Mouse (Mus musculus): Measurements from ENCODE around the gene 2200002D01Rik.
"Not testable (repeated sequence)": the region's sequence is repeated elsewhere in the genome, so short reads cannot be mapped to it uniquely, and the experiment has no call there.

2200002D01Rik gene

DNA sequence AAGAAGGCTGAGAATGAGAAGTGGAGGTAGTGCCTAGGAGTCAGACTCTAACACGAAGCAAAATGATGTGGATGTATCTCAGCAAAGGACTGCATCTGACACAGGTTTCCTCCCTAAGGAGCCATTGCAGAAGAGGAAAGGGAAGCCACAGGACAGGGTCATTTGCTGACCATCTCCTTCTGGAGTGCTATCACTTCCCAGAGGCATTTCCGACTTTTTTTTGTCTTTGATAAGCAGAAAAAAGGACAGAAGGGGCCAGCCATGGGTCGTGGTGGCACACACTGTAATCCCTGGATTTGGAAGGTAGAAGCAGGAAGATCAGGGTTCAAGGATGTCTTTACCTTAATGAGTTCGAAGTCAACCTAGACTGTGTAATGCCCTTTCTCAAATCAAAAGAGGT is 11.7 kb downstream of the 2200002D01Rik start:
- DNase-seq (ENCODE audit: low read depth): no peak

DNA sequence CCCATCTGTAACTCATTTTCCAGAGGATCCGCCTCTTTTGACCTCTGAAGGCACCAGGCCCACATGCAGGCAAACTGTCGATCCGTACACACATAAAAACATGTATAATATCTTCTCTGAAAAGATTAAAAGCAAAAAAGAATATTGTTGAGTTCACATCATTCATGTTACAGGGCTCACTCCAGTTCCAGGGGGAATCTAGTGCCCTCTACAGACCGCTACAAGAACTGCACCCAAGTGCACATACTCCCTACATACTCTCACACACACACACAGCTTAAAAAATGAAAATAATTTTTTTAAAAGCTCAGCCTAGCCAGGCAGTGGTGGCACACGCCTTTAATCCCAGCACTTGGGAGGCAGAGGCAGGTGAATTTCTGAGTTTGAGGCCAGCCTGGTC is 13.6 kb downstream of the 2200002D01Rik start:
- DNase-seq (ENCODE audit: low read depth): peak; percentile 53

DNA sequence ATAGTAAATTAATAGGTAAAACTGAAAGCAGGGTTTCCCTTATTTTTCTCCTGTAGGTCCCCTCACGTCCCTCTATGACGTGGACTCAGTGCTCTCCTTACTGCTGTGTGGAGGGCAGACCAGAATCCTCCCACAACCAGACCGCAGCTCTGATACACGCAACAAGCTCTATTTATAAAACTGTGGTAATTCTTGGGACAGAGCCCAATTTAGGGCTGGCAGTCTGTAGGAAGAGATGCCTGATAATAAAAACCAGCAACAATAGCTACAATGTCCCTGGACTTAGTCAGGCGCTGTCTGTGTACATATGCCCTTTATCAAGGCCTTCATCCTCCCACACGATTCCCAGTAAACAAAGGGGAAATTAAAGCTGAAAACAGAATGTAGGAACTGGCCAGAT is 14.5 kb downstream of the 2200002D01Rik start:
- peak; percentile 93 for DNase-seq (ENCODE audit: low read depth)

DNA sequence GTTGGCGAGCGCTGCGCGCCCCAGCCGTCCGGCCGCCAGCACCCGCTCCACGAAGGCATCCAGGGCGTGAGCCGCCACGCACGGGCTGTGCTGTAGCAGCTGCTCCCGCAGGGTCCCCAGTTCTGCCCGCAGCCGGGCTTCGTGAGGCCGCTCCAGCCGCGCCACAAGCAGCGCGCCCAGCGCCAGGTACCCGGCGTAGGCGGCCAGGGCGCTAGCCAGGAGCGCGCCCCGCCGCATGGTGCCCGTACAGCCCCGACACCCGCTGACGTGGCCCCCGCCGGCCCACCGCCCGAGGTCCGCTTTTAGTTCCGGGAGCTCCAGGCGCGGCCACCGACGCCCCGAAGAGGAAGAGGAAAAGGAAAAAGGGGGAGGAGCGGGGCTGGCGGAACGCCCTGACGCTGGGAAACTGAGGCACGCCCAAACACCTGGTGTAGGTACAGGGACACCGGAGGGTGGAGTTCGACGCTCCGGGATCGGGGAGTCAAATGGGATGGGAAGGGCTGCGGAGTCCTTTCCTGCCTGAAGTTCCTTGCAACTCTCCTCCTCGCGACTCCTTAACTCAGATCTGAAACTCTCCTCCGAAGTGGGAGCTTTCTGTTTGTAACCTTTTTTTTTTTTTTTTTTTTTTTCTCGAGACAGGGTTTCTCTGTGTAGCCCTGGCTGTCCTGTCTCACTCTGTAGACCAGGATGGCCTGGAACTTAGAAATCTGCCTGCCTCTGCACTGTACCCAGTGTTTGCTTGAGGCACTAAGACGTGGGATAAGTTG is 15.8 kb downstream of the 2200002D01Rik start, which contains the start of gene Kcnk6:
Gene Kcnk6, minus strand, starts transcription at position 269 of the 767 bp plus-strand sequence.
- DNase-seq (ENCODE audit: low read depth): no peak

DNA sequence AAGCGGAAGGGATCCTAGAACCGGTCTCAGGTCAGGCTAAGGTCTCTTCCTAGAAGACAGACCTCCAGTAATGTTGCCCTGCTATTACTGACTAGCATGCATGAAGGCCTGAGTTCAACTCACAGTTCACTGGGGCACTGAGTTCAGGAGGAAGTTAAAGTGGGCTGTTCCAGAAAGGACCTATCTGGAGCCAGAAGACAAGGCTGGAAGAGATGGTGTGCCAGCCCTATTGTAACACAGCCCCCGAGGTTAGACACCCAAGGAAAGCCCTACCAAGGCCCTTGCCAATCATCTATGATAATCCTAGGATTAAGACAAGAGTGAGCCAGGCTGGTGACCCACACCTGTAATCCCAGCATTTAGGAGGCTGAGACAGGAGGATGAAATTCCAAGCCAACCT is 16.7 kb downstream of the 2200002D01Rik start:
- no peak for DNase-seq (ENCODE audit: low read depth)

DNA sequence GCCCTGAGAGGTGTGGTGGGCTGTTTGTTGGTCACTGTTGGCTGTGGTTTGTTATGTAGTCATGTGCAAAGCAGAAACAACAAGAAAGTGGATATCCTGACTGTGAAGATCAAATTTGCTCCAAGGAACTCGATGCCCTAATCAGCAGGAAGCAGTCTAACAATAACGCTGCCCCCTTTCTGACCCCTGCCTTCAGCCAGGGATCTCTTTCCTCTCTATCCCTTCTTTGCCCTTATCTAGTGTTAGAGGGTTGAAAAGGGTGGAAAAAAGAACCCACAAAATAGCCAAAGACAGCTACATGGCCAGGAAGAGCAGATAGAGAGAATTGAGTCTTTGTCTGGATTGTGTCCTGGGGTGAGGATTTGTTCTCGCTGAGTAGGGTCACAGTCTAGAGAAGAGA is 17.7 kb downstream of the 2200002D01Rik start:
- DNase-seq (ENCODE audit: low read depth): peak; percentile 69

DNA sequence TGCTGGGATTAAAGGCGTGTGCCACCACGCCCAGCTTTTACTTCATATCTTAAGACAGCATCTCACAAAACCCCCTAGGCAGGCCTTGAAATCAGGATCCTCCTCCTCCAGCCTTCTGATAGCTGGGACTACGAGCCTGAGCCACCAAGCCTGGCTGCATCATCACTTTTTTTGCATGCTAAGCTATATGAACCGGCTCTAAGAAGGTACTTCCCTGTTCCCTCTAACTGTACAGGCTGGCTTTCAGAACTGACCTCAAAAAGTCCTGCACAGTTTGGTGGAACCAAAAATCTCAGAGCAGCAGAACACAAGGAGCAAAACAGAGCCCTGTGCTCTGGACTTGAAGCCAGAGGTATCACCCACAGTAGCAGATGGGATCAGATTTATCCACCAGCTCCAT is 20.1 kb downstream of the 2200002D01Rik start:
- no peak for DNase-seq (ENCODE audit: low read depth)

DNA sequence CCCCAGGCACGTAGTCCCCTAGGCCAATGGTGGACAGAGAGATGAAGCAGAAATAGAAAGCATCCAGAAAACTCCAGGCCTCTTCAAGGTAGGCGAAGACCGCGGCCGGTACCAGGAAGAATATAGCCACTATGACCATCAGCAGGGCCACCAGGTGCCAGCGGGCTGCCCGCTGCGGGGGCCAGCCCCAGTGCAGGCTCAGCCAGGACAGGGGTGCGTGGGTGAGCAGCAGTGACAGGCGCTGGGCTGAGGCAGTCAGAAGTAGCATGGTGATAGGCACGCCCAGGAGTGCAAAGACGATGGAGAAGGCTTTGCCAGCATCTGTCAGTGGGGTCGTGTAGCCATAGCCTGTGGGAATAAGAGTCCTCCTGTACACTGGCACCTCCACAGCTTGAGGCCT is 22.7 kb downstream of the 2200002D01Rik start:
- DNase-seq (ENCODE audit: low read depth): no peak

DNA sequence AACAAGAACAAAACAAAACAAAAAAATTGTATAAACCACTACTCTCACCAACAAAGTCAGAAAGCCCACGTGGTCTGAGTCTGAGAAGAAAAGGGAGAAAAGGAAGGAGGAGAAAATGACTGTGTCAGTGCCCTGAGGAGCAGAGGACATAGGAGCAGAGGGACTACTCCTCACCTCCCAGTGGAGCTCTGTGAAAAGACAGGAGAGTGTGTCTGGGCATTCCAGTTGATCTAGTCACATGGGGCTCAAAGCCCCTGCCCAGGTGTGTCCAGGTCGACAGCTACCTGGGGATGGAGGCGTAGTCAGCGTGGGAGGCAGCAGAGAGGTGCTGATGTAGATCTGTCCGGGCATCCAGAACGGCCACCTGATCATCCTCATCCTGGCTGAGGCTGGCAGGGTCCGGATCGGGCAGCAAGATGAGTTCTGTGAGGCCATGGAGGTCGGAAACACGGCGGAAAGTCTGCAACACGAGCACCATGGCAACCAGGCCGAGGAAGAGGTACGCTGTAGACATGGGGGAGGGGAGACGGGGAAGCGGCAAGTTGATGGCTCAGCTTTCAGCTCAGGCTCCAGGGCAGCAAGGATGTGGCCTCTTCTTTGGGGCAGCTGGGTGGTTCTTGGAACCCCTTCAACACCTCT is 23.4 kb downstream of the 2200002D01Rik start:
- no peak for DNase-seq (ENCODE audit: low read depth)

DNA sequence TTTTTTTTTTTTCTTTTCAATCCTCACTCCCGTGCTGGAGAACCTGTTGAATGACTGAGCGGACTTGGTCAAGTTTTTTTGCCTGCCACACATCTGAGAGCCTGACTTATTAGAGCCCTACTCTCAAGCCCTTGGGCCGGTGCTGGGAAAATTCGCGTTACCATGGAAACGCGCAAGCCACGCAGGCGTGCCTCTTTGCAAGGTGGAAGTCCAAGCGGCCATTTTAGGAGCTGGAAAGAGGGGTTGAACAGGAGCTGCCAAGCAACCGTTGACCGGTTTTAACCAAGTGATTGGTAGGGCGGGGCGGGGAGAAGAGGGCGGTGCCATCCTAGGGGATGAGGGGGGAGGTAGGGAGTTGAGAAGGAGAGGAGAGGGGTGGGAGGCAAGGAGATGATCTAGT is 33.4 kb downstream of the 2200002D01Rik start:
- DNase-seq (ENCODE audit: low read depth): no peak

DNA sequence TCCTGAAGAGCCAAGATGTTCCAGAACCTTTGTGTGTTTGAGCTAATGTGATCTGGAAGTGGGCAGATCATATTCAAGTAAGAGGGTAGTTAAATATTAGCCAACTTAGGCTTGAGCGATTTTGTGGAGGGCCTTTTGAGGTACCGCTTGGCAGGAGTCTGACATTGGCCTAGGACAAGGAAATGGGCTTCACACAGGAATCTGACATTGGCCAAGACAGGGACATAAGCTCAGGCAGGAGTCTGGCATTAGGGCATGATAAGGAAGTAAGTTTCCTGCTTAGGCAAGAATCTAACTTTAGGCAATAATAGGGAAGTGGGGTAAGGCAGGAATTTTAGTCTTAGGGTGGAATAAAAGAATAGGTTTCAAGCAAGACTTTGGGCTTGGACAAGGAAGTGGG is 34.0 kb downstream of the 2200002D01Rik start:
- DNase-seq (ENCODE audit: low read depth): no peak

DNA sequence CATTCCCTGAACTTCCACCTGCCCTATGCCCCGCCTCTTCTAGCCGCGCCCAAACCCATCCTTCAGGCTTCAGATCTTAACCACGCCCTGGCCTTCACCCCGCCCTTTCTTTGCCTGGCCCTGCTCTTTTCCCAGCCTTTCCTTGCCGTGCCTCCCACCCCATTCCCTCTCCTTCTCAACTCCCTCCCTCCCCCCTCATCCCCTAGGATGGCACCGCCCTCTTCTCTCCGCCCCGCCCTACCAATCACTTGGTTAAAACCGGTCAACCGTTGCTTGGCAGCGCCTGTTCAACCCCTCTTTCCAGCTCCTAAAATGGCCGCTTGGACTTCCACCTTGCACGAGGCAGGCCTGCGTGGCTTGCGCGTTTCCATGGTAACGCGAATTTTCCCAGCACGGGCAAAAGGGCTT is 34.6 kb downstream of the 2200002D01Rik start, which contains the start of gene Catsperg1:
Gene Catsperg1, minus strand, starts transcription at position 361 of the 408 bp plus-strand sequence.
- no peak for DNase-seq (ENCODE audit: low read depth)

DNA sequence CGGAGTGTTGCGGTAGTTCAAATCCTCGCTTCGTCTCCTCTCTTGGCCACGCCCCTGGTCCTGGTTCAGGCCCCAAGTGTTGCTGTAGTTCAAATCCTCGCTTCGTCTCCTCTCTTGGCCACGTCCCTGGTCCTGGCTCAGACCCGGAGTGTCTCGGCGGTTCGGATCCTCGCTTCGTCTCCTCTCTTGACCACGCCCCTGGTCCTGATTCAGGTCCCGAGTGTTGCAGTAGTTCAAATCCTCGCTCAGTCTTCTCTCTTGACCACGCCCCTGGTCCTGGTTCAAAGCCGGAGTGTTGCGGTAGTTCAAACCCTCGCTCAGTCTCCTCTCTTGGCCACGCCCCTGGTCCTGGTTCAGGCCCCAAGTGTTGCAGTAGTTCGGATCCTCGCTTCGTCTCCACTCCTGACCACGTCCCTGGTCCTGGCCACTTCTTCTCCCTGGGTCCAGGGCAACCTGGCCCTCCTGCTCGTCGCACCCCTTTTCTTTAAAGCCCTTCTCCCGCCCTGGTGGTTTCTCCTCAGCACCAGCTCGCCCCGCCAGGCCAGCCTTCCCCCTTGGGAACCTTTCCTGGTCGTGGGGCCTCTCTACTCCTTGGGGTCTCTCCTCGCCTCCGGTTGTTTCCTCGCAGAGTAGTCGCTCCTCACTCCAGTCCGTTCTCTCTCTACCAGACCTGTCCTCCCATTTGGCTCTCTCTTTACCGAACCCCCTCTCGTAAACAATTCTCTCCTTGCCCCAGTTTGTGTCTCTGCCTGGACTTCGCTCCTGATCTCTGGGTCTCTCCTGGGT is 35.3 kb downstream of the 2200002D01Rik start:
- not testable (repeated sequence) for DNase-seq (ENCODE audit: low read depth)

DNA sequence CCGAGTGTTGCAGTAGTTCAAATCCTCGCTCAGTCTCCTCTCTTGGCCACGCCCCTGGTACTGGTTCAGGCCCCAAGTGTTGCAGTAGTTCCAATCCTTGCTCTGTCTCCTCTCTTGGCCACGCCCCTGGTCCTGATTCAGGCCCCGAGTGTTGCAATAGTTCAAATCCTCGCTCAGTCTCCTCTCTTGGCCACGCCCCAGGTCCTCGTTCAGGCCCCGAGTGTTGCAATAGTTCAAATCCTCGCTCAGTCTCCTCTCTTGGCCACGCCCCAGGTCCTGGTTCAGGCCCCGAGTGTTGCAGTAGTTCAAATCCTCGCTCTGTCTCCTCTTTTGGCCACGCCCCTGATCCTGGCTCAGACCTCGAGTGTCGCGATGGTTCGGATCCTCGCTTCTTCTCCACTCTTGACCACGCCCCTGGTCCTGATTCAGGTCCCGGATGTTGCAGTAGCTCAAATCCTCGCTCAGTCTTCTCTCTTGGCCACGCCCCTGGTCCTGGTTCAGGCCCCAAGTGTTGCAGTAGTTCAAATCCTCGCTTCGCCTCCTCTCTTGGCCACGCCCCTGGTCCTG is 36.0 kb downstream of the 2200002D01Rik start:
- DNase-seq (ENCODE audit: low read depth): peak; percentile 44

DNA sequence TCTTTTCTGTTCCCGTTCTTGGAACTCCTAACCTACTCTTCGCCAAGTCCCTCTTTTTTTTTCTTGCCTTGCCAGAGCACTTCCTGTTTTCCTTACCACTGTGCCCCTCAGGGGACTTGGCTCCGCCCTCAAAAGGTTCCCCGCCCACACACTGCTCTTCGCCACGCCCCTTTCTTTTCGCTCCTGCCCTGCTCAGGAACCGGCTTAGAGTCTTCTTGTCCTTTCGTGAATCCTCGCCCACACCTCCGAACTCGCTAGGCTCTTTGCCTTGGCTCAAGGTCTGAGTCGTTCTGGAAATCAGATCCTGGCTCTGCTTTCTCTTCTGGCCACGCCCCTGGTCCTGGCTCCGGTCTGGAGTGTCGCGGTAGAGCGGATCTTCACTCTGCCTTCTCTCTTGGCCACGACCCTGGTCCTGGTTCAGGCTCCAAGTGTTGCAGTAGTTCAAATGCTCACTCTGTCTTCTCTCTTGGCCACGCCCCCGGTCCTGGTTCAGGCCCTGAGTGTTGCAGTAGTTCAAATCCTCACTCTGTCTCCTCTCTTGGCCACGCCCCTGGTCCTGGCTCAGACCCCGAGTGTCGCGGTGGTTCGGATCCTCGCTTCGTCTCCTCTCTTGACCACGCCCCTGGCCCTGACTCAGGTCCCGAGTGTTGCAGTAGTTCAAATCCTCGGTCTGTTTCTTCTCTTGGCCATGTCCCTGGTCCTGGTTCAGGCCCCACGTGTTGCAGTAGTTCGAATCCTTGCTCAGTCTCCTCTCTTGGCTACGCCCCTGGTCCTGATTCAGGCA is 36.7 kb downstream of the 2200002D01Rik start:
- peak; percentile 51 for DNase-seq (ENCODE audit: low read depth)

DNA sequence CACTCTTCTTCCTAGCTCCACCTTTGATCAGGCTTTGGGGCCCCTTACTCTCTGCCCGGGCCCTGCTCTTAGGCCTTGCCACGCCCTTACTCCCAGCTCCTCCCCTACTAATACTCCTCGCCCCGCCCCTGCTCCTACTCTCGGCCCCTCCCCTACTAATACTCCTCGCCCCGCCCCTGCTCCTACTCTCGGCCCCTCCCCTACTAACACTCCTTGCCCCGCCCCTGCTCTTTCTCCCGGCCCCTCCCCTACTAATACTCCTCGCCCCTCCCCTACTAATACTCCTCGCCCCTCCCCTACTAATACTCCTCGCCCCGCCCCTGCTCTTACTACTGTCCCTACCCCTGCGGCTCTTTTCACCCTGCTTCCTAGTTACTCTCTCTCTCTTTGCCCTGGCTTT is 37.3 kb downstream of the 2200002D01Rik start:
- DNase-seq (ENCODE audit: low read depth): not testable (repeated sequence)

DNA sequence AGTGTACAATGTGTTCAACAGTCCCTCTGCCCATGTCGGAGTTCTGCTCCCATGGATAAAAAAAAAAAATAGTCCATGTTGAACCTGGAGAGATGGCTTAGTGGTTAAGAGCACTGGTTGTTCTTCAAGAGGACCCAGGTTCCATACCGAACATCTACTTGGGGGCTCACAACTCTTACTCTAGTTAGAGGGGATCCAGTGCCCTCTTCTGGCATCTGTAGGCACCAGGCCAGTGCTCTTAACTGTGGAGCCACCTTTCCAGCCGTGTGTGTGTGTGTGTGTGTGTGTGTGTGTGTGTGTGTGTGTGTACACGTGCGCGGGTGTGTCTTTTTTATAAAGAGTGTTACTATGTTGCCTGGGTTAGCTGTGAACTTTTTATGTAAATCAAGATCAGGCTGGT is 45.7 kb downstream of the 2200002D01Rik start:
- DNase-seq (ENCODE audit: low read depth): peak; percentile 30

All from 416B (cell line).